Mouse (Mus musculus): ENCODE results near the gene 4933430I17Rik. TPM values are rescaled to one million over a fixed set of nuclear protein-coding genes. Genes with fewer than 3 reads are reported as not detected.
"Not testable (repeated sequence)": the region's sequence is repeated elsewhere in the genome, so short reads cannot be mapped to it uniquely, and the experiment has no call there.

Gene 4933430I17Rik
- polyA plus RNA-seq, 1 experiment, result 0.13 TPM

- TF ChIP-seq CEBPB (IDR thresholded peaks at IDR 0.05; ENCODE audit: low read depth) (no peak), FOSL1 (IDR thresholded peaks at IDR 0.05; ENCODE audit: insufficient read depth, low read length, poor library complexity, severe bottlenecking) (no peak), USF1 (IDR thresholded peaks at IDR 0.05; ENCODE audit: low read depth) (no peak), CTCF (IDR thresholded peaks at IDR 0.05; ENCODE audit: control insufficient read depth, insufficient read depth, insufficient read length) (no peak), MYOD1 (IDR thresholded peaks at IDR 0.05; ENCODE audit: control insufficient read depth, insufficient read length, low read depth) (no peak), MAX (IDR thresholded peaks at IDR 0.05) (no peak), MYOG (IDR thresholded peaks at IDR 0.05; ENCODE audit: control insufficient read depth, extremely low read depth, insufficient read length) (no peak)
Observed at GRCm38 (mm10) chr4:62587067-62587466, 61.9 kb downstream of the 4933430I17Rik start.

GRCm38 (mm10) chr4:62590878-62591277 lies 65.7 kb downstream of the 4933430I17Rik start:
- Histone ChIP-seq H3K79me2 (ENCODE audit: control insufficient read depth, insufficient read depth) (no peaks in the 10 kb centered on the region), H3K4me3 (ENCODE audit: insufficient read depth, poor library complexity, severe bottlenecking) (no peak overlapping the region), H3K27me3 (ENCODE audit: control insufficient read depth, insufficient read depth, insufficient read length) (peaks cover 20% of the 10 kb centered on the region), H3K79me3 (ENCODE audit: low read depth) (no peaks in the 10 kb centered on the region), H3K36me3 (ENCODE audit: control insufficient read depth, insufficient read depth) (no peaks in the 10 kb centered on the region), H3ac (ENCODE audit: control insufficient read depth, insufficient read length, low read depth) (no peak overlapping the region)
- no peak for TF ChIP-seq USF1 (IDR thresholded peaks at IDR 0.05; ENCODE audit: low read depth)
- no peak for TF ChIP-seq MAX (IDR thresholded peaks at IDR 0.05)
- no peak for TF ChIP-seq MYOD1 (IDR thresholded peaks at IDR 0.05; ENCODE audit: control insufficient read depth, insufficient read length, low read depth)
- no peak for TF ChIP-seq CEBPB (IDR thresholded peaks at IDR 0.05; ENCODE audit: low read depth)
- no peak for TF ChIP-seq FOSL1 (IDR thresholded peaks at IDR 0.05; ENCODE audit: insufficient read depth, low read length, poor library complexity, severe bottlenecking)
- TF ChIP-seq CTCF (IDR thresholded peaks at IDR 0.05; ENCODE audit: control insufficient read depth, insufficient read depth, insufficient read length), result no peak
- TF ChIP-seq MYOG (IDR thresholded peaks at IDR 0.05; ENCODE audit: control insufficient read depth, extremely low read depth, insufficient read length), result no peak

More at GRCm38 (mm10) chr4:62587067-62587466, 61.9 kb downstream of the 4933430I17Rik start:
- H3K36me3 ChIP-seq (ENCODE audit: control insufficient read depth, insufficient read depth), result no peaks in the 10 kb centered on the region
- H3K27me3 ChIP-seq (ENCODE audit: control insufficient read depth, insufficient read depth, insufficient read length), result peaks cover 53% of the 10 kb centered on the region
- no peak overlapping the region for H3K4me3 ChIP-seq (ENCODE audit: insufficient read depth, poor library complexity, severe bottlenecking)
- no peaks in the 10 kb centered on the region for H3K79me3 ChIP-seq (ENCODE audit: low read depth)
- H3ac ChIP-seq (ENCODE audit: control insufficient read depth, insufficient read length, low read depth), result no peak overlapping the region
- no peaks in the 10 kb centered on the region for H3K79me2 ChIP-seq (ENCODE audit: control insufficient read depth, insufficient read depth)

GRCm38 (mm10) chr4:62591326-62591725 lies 66.2 kb downstream of the 4933430I17Rik start:
- H3K27me3 ChIP-seq (ENCODE audit: control insufficient read depth, insufficient read depth, insufficient read length), result peaks cover 20% of the 10 kb centered on the region
- H3K79me2 ChIP-seq (ENCODE audit: control insufficient read depth, insufficient read depth), result no peaks in the 10 kb centered on the region
- no peak overlapping the region for H3K4me3 ChIP-seq (ENCODE audit: insufficient read depth, poor library complexity, severe bottlenecking)
- H3ac ChIP-seq (ENCODE audit: control insufficient read depth, insufficient read length, low read depth), result no peak overlapping the region
- H3K79me3 ChIP-seq (ENCODE audit: low read depth), result no peaks in the 10 kb centered on the region
- TF ChIP-seq MYOG (IDR thresholded peaks at IDR 0.05; ENCODE audit: control insufficient read depth, extremely low read depth, insufficient read length), result no peak
- peak; percentile 37 for TF ChIP-seq USF1 (IDR thresholded peaks at IDR 0.05; ENCODE audit: low read depth)
- H3K36me3 ChIP-seq (ENCODE audit: control insufficient read depth, insufficient read depth), result no peaks in the 10 kb centered on the region

GRCm38 (mm10) chr4:62593546-62594240 lies 68.5 kb downstream of the 4933430I17Rik start:
- not testable (repeated sequence) for H3K79me3 ChIP-seq (ENCODE audit: low read depth); H3K4me3 ChIP-seq (ENCODE audit: insufficient read depth, poor library complexity, severe bottlenecking); H3K27me3 ChIP-seq (ENCODE audit: control insufficient read depth, insufficient read depth, insufficient read length); H3K79me2 ChIP-seq (ENCODE audit: control insufficient read depth, insufficient read depth); H3ac ChIP-seq (ENCODE audit: control insufficient read depth, insufficient read length, low read depth); H3K36me3 ChIP-seq (ENCODE audit: control insufficient read depth, insufficient read depth)

- TF ChIP-seq CTCF (IDR thresholded peaks at IDR 0.05; ENCODE audit: control insufficient read depth, insufficient read depth, insufficient read length) (no peak), MYOD1 (IDR thresholded peaks at IDR 0.05; ENCODE audit: control insufficient read depth, insufficient read length, low read depth) (no peak), USF1 (IDR thresholded peaks at IDR 0.05; ENCODE audit: low read depth) (no peak), MYOG (IDR thresholded peaks at IDR 0.05; ENCODE audit: control insufficient read depth, extremely low read depth, insufficient read length) (no peak)
- no peaks in the 10 kb centered on the region for H3K79me3 ChIP-seq (ENCODE audit: low read depth)
- no peaks in the 10 kb centered on the region for H3K36me3 ChIP-seq (ENCODE audit: control insufficient read depth, insufficient read depth)
- H3K79me2 ChIP-seq (ENCODE audit: control insufficient read depth, insufficient read depth), result no peaks in the 10 kb centered on the region
- no peak overlapping the region for H3K4me3 ChIP-seq (ENCODE audit: insufficient read depth, poor library complexity, severe bottlenecking)
- no peak overlapping the region for H3ac ChIP-seq (ENCODE audit: control insufficient read depth, insufficient read length, low read depth)
- H3K27me3 ChIP-seq (ENCODE audit: control insufficient read depth, insufficient read depth, insufficient read length), result peaks cover under 1% of the 10 kb centered on the region
Observed at GRCm38 (mm10) chr4:62594442-62594841, 69.3 kb downstream of the 4933430I17Rik start.

- H3K27me3 ChIP-seq (ENCODE audit: control insufficient read depth, insufficient read depth, insufficient read length), result no peaks in the 10 kb centered on the region
- TF ChIP-seq FOSL1 (IDR thresholded peaks at IDR 0.05; ENCODE audit: insufficient read depth, low read length, poor library complexity, severe bottlenecking) (no peak), USF1 (IDR thresholded peaks at IDR 0.05; ENCODE audit: low read depth) (no peak)
- H3K79me3 ChIP-seq (ENCODE audit: low read depth), result no peaks in the 10 kb centered on the region
- no peaks in the 10 kb centered on the region for H3K79me2 ChIP-seq (ENCODE audit: control insufficient read depth, insufficient read depth)
- H3ac ChIP-seq (ENCODE audit: control insufficient read depth, insufficient read length, low read depth), result no peak overlapping the region
- H3K36me3 ChIP-seq (ENCODE audit: control insufficient read depth, insufficient read depth), result no peaks in the 10 kb centered on the region
- no peak overlapping the region for H3K4me3 ChIP-seq (ENCODE audit: insufficient read depth, poor library complexity, severe bottlenecking)
Observed at GRCm38 (mm10) chr4:62596051-62596450, 70.9 kb downstream of the 4933430I17Rik start.

Other genes with a start within 250 kb of the 4933430I17Rik start
- gene Fkbp15, start 164.8 kb upstream of the 4933430I17Rik start, polyA plus RNA-seq (2012; fragmentation: generic; extraction: Trizol), result 13.2 TPM
- gene Slc31a1, start 164.6 kb upstream of the 4933430I17Rik start, polyA plus RNA-seq (2012; fragmentation: generic; extraction: Trizol), result 17.0 TPM
- 70.2 TPM for gene Cdc26, start 116.7 kb upstream of the 4933430I17Rik start, polyA plus RNA-seq (2012; fragmentation: generic; extraction: Trizol)
- 11.3 TPM for gene Prpf4, start 116.6 kb upstream of the 4933430I17Rik start, polyA plus RNA-seq (2012; fragmentation: generic; extraction: Trizol)
- gene Rnf183, start 90.1 kb upstream of the 4933430I17Rik start, polyA plus RNA-seq (2012; fragmentation: generic; extraction: Trizol), result 0.84 TPM
- gene Wdr31, start 54.5 kb upstream of the 4933430I17Rik start, polyA plus RNA-seq (2012; fragmentation: generic; extraction: Trizol), result 2.6 TPM
- 0.25 TPM for gene Bspry, start 45.3 kb upstream of the 4933430I17Rik start, polyA plus RNA-seq (2012; fragmentation: generic; extraction: Trizol)
- 19.7 TPM for gene Hdhd3, start 21.9 kb upstream of the 4933430I17Rik start, polyA plus RNA-seq (2012; fragmentation: generic; extraction: Trizol)
- gene Alad, start 5.5 kb upstream of the 4933430I17Rik start, polyA plus RNA-seq (2012; fragmentation: generic; extraction: Trizol), result 147 TPM
- 55.7 TPM for gene Pole3, start 301 bp upstream of the 4933430I17Rik start, polyA plus RNA-seq (2012; fragmentation: generic; extraction: Trizol)
- 49.8 TPM for gene Rgs3, start 34.5 kb downstream of the 4933430I17Rik start, polyA plus RNA-seq (2012; fragmentation: generic; extraction: Trizol)